Mouse (Mus musculus) embryonic fibroblast, embryonic 13.5 days (primary cell): ENCODE measurements around the gene Hkdc1.

Source experiments
- CTCF ChIP-seq: IDR thresholded peaks from 2 replicates; pipeline ENCODE4 v1.5.1; 2011; ENCODE audit warnings: mild to moderate bottlenecking, control low read depth, low read length, moderate library complexity, borderline replicate concordance; ENCODE audit not compliant: insufficient read depth
- POLR2A ChIP-seq: IDR thresholded peaks from 2 replicates; pipeline ENCODE4 v1.6.1; 2011; ENCODE audit warnings: low read depth, mild to moderate bottlenecking, control low read depth, low read length, moderate library complexity

DNA sequence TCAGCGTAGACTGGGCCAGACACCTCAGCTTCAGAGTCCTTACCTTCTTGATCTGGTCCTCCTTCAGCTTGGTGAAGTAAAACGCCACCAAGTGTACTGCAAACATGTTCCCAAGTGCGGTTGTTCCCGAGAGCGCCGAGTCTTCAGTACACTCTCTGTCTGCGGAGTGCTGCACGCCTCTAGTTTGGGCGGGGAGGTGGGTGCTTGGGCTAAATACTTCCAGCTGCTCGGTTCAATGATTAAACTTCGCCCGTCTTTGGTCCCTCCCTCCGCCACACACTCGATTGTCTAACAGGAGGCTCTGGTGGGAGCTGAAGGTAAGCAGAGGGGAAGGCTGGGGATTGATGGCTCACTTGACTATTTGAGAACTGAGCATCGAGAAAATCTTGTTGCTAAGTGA lies at the start of gene Hkdc1:
- TF ChIP-seq CTCF (no peak), POLR2A (no peak)
